Comparison of ENCODE assay signal across 8 mouse cellular contexts in the genomic region with DNA sequence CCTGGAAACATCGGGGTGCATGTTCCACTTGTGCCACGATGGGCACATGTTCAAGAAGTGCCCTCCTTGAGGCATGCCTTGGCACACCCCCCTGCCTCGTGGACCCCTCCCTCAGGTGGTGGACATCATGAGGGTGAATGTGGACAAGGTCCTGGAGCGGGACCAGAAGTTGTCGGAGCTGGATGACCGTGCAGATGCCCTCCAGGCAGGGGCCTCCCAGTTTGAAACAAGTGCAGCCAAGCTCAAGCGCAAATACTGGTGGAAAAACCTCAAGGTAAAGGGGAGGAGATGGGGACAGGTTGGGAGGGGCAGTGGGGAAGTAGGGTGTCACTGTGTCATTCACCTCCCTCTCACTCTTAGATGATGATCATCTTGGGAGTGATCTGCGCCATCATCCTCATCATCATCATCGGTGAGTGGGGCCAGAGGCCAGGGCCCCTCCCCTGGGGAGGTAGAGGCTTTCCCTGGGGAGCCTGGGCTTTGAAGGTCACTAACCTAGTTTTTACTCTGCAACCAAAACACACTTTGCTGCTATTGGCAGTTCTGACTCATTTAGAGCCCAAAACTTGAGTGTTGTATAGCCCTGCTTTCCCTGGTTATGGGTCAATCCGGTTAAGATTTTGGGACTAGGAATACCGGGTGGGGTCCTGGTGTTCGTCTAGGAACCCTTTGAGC. TPM values are rescaled to one million over a fixed set of nuclear protein-coding genes. Genes with fewer than 3 reads are reported as not detected.
DNase-seq lines count a peak whose midpoint lies in the region; ATAC-seq and TF ChIP-seq lines count a peak whose summit lies in the region.

No protein-coding gene starts in this region.

- intact Hi-C loops in left cerebral cortex, adult 2 months (cut with DNase I) = no loop called here
- intact Hi-C loops in left cerebral cortex, postnatal 4 days (cut with DNase I) = no loop called here

- H3K27me3 ChIP-seq in heart, embryonic 16.5 days (ENCODE audit: control insufficient read depth, insufficient read depth, low read length) = no peaks in the 10 kb centered on the region
- H3K27me3 ChIP-seq in liver, embryonic 15.5 days = no peaks in the 10 kb centered on the region

- H3K4me3 ChIP-seq in left cerebral cortex, adult 2 months = peak overlapping the region; percentile 98
- peak overlapping the region; percentile 81 for H3K4me3 ChIP-seq in heart, embryonic 16.5 days (ENCODE audit: low read length)
- peak overlapping the region; percentile 99 for H3K4me3 ChIP-seq in liver, embryonic 15.5 days (replicated peaks)

- no peak for TF ChIP-seq CTCF in left cerebral cortex, adult 2 months (IDR thresholded peaks at IDR 0.05)

- no peak for DNase-seq in left cerebral cortex, adult 2 months (ENCODE audit: extremely low spot score in 1 of 2, low spot score in 2 of 2)
- DNase-seq in left cerebral cortex, postnatal 4 days = no peak
- DNase-seq in cerebellum, postnatal 10 days = peak; percentile 52 to 59
- DNase-seq in yolk sac, embryonic 10.5 days (ENCODE audit: low spot score) = no peak
- no peak for DNase-seq in thymus, adult 18-20 months

- no peak for ATAC-seq in heart, embryonic 16.5 days (replicated peaks; ENCODE audit: extremely low read depth, insufficient read depth, low FRiP score)
- ATAC-seq in liver, embryonic 15.5 days (ENCODE audit: insufficient read depth) = no peak
- ATAC-seq in granulocyte monocyte progenitor cell, adult 5-6 weeks (replicated peaks; ENCODE audit: poor library complexity, severe bottlenecking) = no peak

- WGBS in heart, embryonic 16.5 days = 74% methylated on average over 12 of the region's 12 CpGs
- WGBS in liver, embryonic 15.5 days (ENCODE audit: insufficient replicate concordance) = 80% methylated on average over 12 of the region's 12 CpGs

- H3K9ac ChIP-seq in heart, embryonic 16.5 days (ENCODE audit: low read length) = peak overlapping the region; percentile 98
- H3K9ac ChIP-seq in liver, embryonic 15.5 days = peak overlapping the region; percentile 100

- H3K36me3 ChIP-seq in heart, embryonic 16.5 days (ENCODE audit: control insufficient read depth, insufficient read depth) = peaks cover 15% of the 10 kb centered on the region
- peaks cover 34% of the 10 kb centered on the region for H3K36me3 ChIP-seq in liver, embryonic 15.5 days (replicated peaks)

- peak overlapping the region; percentile 83 for H3K4me2 ChIP-seq in heart, embryonic 16.5 days (ENCODE audit: low read depth, low read length)
- H3K4me2 ChIP-seq in liver, embryonic 15.5 days = peak overlapping the region; percentile 82

- H3K4me1 ChIP-seq in heart, embryonic 16.5 days (ENCODE audit: control insufficient read depth, insufficient read depth, low read length) = peaks cover 33% of the 10 kb centered on the region
- H3K4me1 ChIP-seq in liver, embryonic 15.5 days (replicated peaks) = peaks cover 58% of the 10 kb centered on the region

- H3K27ac ChIP-seq in left cerebral cortex, adult 2 months = peak overlapping the region; percentile 100
- peak overlapping the region; percentile 29 for H3K27ac ChIP-seq in heart, embryonic 16.5 days (ENCODE audit: low read length)
- peak overlapping the region; percentile 94 for H3K27ac ChIP-seq in liver, embryonic 15.5 days (replicated peaks)

- no peaks in the 10 kb centered on the region for H3K9me3 ChIP-seq in heart, embryonic 16.5 days (replicated peaks; ENCODE audit: control insufficient read depth, low read length)
- no peaks in the 10 kb centered on the region for H3K9me3 ChIP-seq in liver, embryonic 15.5 days (replicated peaks)

RNA-seq across cellular contexts. Expression of a gene that starts 1.5 kb away (rescaled TPM):
- total RNA-seq in left cerebral cortex, adult 2 months (2021) = 1,000 to 10,000 TPM; 1,115 to 1,119 TPM
- 100 to 1,000 TPM; 579 to 594 TPM for total RNA-seq in left cerebral cortex, postnatal 4 days (2021)
- 84.1 and 91.1 TPM in 2 replicates for polyA plus RNA-seq in heart, embryonic 16.5 days (2015; fragmentation: Nextera tagmentation; extraction: Ambion mirVana)
- 14.9 and 19.6 TPM in 2 replicates for polyA plus RNA-seq in liver, embryonic 15.5 days (2015; fragmentation: Nextera tagmentation; extraction: Ambion mirVana)
- 59.2 and 63.1 TPM in 2 replicates for total RNA-seq in granulocyte monocyte progenitor cell, adult 5-6 weeks (2014; fragmentation: Nextera tagmentation)
- total RNA-seq in granulocyte monocyte progenitor cell, adult 5-6 weeks (2017) = 7.2 and 8.6 TPM in 2 replicates

RNA-seq across cellular contexts. Expression of a gene that starts 5.3 kb away (rescaled TPM):
- total RNA-seq in left cerebral cortex, adult 2 months (2021) = 100 to 1,000 TPM; 114 to 185 TPM
- total RNA-seq in left cerebral cortex, postnatal 4 days (2021) = 10 to 100 TPM; 52.8 to 58.0 TPM
- polyA plus RNA-seq in heart, embryonic 16.5 days (2015; fragmentation: Nextera tagmentation; extraction: Ambion mirVana) = 19.6 and 21.9 TPM in 2 replicates
- polyA plus RNA-seq in liver, embryonic 15.5 days (2015; fragmentation: Nextera tagmentation; extraction: Ambion mirVana) = 6.4 and 7.6 TPM in 2 replicates
- 10.3 and 11.7 TPM in 2 replicates for total RNA-seq in granulocyte monocyte progenitor cell, adult 5-6 weeks (2014; fragmentation: Nextera tagmentation)
- total RNA-seq in granulocyte monocyte progenitor cell, adult 5-6 weeks (2017) = 9.4 and 9.8 TPM in 2 replicates

RNA-seq across cellular contexts. Expression of a gene that starts 19.1 kb away (rescaled TPM):
- 10 to 100 TPM; 23.3 to 28.0 TPM for total RNA-seq in left cerebral cortex, adult 2 months (2021)
- 10 to 100 TPM; 13.9 to 14.8 TPM for total RNA-seq in left cerebral cortex, postnatal 4 days (2021)
- polyA plus RNA-seq in heart, embryonic 16.5 days (2015; fragmentation: Nextera tagmentation; extraction: Ambion mirVana) = 43.3 and 46.5 TPM in 2 replicates
- 20.2 and 21.6 TPM in 2 replicates for polyA plus RNA-seq in liver, embryonic 15.5 days (2015; fragmentation: Nextera tagmentation; extraction: Ambion mirVana)
- total RNA-seq in granulocyte monocyte progenitor cell, adult 5-6 weeks (2014; fragmentation: Nextera tagmentation) = 15.1 and 48.9 TPM in 2 replicates
- total RNA-seq in granulocyte monocyte progenitor cell, adult 5-6 weeks (2017) = 10.4 and 24.9 TPM in 2 replicates

RNA-seq across cellular contexts. Expression of a gene that starts 30.2 kb away (rescaled TPM):
- total RNA-seq in left cerebral cortex, adult 2 months (2021) = 10 to 100 TPM; 31.1 to 33.8 TPM
- total RNA-seq in left cerebral cortex, postnatal 4 days (2021) = 10 to 100 TPM; 23.8 to 25.2 TPM
- 11.2 and 12.0 TPM in 2 replicates for polyA plus RNA-seq in heart, embryonic 16.5 days (2015; fragmentation: Nextera tagmentation; extraction: Ambion mirVana)
- 4.3 and 5.3 TPM in 2 replicates for polyA plus RNA-seq in liver, embryonic 15.5 days (2015; fragmentation: Nextera tagmentation; extraction: Ambion mirVana)
- total RNA-seq in granulocyte monocyte progenitor cell, adult 5-6 weeks (2014; fragmentation: Nextera tagmentation) = 2.0 and 11.4 TPM in 2 replicates
- 9.4 TPM in 2 replicates for total RNA-seq in granulocyte monocyte progenitor cell, adult 5-6 weeks (2017)

RNA-seq across cellular contexts. Expression of a gene that starts 30.5 kb away (rescaled TPM):
- under 1 TPM; 0.57 to 0.82 TPM for total RNA-seq in left cerebral cortex, adult 2 months (2021)
- total RNA-seq in left cerebral cortex, postnatal 4 days (2021) = 1 to 10 TPM; 2.3 to 2.6 TPM
- polyA plus RNA-seq in heart, embryonic 16.5 days (2015; fragmentation: Nextera tagmentation; extraction: Ambion mirVana) = 0.50 TPM in 2 replicates
- polyA plus RNA-seq in liver, embryonic 15.5 days (2015; fragmentation: Nextera tagmentation; extraction: Ambion mirVana) = 0.12 and 0.18 TPM in 2 replicates
- not detected in 2 replicates for total RNA-seq in granulocyte monocyte progenitor cell, adult 5-6 weeks (2014; fragmentation: Nextera tagmentation)
- total RNA-seq in granulocyte monocyte progenitor cell, adult 5-6 weeks (2017) = not detected in 2 replicates

Comparison
In these comparisons a context has a peak if more than half of its experiments do, and no peak if none do; other contexts are left out.
1. DNase-seq: peak in cerebellum, postnatal 10 days (2 of 2); none in left cerebral cortex, adult 2 months (0 of 2), left cerebral cortex, postnatal 4 days (single experiment), yolk sac, embryonic 10.5 days (single experiment) and thymus, adult 18-20 months (0 of 2).
2. H3K27ac ChIP-seq: peak in every context shown above with its lines; median percentile 100 in left cerebral cortex, adult 2 months; 94 in liver, embryonic 15.5 days; 29 in heart, embryonic 16.5 days.
3. RNA of a gene that starts 1.5 kb away (total RNA-seq): 1,115 to 1,119 TPM in left cerebral cortex, adult 2 months and 579 to 594 TPM in left cerebral cortex, postnatal 4 days; 7.2 to 63.1 TPM in granulocyte monocyte progenitor cell, adult 5-6 weeks; every median in the first group is over 4 times any median in the second.
4. RNA of a gene that starts 5.3 kb away (total RNA-seq): 114 to 185 TPM in left cerebral cortex, adult 2 months and 52.8 to 58.0 TPM in left cerebral cortex, postnatal 4 days; 9.4 to 11.7 TPM in granulocyte monocyte progenitor cell, adult 5-6 weeks; every median in the first group is over 4 times any median in the second.
5. Peak in every context shown above with its lines, with median percentiles within 50 percentile points of each other: H3K4me3 ChIP-seq.